Mouse (Mus musculus) E14TG2a.4 (cell line): ENCODE results near the gene Vps13d.
"Not testable (repeated sequence)": the region's sequence is repeated elsewhere in the genome, so short reads cannot be mapped to it uniquely, and the experiment has no call there.

Experiments
- CTCF ChIP-seq: conservative IDR thresholded peaks from 2 replicates; pipeline ENCODE4 v1.5.1; 2014; ENCODE audit warnings: low read length
- NANOG ChIP-seq: IDR thresholded peaks from 2 replicates; pipeline ENCODE4 v1.6.1; 2014; ENCODE audit warnings: borderline replicate concordance, low read length, mixed read lengths
- POU5F1 ChIP-seq: IDR thresholded peaks from 2 replicates; pipeline ENCODE4 v1.6.1; 2014; ENCODE audit warnings: low read length, borderline replicate concordance

GRCm38 (mm10) chr4:145165542-145165941 is 29.3 kb downstream of the Vps13d start:
- not testable (repeated sequence) for TF ChIP-seq CTCF, POU5F1, NANOG
